Mouse (Mus musculus): Measurements from ENCODE around the gene Hist1h2bm. TPM values are rescaled to one million over a fixed set of nuclear protein-coding genes. Genes with fewer than 3 reads are reported as not detected.

The Hist1h2bm gene
- total RNA-seq, 2 experiments from 2014 or later, result 8.6 to 12.7 TPM

DNA sequence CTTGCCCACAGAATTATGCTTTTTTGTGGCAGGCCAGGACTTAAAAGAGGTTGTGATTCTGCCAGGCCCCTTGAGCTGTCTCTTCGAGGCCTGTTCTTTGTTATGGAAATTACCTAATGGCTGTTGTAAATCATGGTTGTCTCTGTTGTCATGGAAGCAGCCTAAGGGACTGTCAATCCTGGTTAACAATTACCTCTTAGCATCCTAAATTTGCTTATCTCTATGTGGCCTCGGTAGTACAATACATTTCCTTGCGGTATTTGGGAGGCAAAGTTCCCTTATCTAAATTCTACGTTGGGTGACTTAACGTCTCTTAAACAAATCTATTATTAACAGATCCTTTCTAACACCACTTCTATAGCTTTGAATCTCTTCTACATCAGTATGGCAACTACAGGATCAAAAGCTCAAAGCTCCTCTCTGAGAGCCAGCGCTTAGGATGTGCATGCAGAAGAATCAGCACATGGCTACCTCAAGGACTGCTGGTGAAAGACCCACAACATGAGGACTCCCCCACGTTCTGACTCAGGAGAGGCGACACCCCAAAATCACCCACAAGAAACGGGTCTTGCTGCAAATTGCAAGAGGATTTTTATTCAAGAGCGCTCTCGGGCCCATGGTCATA lies 6.2 kb downstream of the Hist1h2bm start:
- no peak for DNase-seq (ENCODE audit: low spot score in 2 of 2)

DNA sequence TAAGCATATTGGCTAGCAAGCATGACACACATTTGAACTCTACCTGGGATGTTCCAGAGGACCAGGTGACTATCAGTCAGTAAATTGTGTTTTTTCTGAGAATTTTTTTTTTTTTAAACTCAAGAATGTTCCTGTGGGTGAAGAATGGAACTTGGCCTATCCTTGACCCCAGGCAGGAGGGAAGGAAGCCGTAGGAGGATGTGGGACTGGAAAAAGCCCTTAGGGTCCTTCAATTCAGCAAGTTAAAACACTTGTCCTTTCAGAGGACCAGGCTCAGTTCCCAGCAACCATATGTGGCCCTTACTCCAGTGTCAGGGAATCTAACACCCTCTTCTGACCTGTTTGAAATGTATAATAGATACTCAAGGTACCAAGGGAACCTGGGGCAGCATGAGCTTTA lies 7.7 kb downstream of the Hist1h2bm start:
- no peak for DNase-seq (ENCODE audit: low spot score in 2 of 2)

DNA sequence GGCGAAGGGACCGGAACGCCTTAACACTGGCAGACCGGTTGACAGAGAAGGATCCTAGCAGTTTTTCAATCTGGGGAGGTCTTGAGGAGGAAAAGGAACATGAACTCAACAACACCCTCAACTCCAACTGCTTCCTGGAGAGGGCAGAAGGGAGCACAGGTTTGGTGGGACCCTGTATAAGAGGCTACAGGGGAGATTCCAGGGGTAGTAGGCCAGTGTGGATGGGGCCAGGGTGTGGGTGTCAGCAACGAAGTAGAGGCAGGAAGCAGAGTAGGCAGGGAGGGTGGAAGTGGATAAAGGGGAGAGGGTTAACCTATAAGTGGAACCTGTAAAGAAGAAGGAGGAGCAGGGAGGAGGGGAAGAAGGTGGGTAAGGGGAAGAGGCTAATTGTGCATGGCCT lies 11.6 kb downstream of the Hist1h2bm start:
- no peak for DNase-seq (ENCODE audit: low spot score in 2 of 2)

DNA sequence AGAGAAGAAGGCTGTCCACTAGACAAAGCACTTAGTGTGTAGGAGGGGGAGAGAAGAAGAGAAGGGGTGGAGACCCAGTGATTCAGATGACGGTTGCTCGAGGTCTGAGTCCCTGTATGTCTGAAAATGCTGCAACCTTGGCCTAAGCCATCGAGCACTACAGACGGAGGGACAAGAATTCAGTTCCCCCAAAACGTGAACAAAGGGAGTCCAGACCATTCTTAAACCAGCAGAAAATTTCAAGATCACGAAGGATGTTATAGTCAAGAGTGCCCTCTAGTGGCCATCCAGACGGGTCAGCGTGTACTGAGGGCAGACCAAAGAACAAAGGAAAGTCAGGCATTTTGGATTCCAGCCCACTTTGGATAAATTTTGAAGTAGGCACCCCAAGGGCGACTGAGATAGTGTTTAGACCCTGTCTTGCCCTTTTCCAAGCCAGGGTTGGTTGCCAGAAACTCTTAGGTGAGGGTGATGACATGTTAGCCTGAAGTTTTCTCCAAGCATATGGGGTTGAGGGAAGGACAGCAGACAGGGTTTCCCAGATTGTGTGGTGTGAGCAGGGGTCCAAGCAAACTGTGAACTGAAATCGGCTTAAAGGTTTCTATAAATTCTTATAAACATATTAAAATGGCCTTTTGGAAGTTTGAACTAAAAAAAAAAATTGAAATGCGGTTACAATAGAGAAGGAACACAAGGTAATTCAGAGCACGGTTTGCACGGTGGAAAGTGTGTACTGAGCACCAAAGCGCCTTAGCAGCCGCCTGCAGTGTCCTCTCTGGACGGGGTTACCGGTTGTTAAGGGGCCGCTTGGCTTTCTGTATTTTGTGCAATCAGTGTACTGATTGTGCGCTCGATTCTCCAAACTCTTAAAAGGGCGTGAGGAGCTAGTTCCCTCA lies 12.4 kb downstream of the Hist1h2bm start:
- DNase-seq (ENCODE audit: low spot score in 2 of 2), result peak; percentile 77 to 87

DNA sequence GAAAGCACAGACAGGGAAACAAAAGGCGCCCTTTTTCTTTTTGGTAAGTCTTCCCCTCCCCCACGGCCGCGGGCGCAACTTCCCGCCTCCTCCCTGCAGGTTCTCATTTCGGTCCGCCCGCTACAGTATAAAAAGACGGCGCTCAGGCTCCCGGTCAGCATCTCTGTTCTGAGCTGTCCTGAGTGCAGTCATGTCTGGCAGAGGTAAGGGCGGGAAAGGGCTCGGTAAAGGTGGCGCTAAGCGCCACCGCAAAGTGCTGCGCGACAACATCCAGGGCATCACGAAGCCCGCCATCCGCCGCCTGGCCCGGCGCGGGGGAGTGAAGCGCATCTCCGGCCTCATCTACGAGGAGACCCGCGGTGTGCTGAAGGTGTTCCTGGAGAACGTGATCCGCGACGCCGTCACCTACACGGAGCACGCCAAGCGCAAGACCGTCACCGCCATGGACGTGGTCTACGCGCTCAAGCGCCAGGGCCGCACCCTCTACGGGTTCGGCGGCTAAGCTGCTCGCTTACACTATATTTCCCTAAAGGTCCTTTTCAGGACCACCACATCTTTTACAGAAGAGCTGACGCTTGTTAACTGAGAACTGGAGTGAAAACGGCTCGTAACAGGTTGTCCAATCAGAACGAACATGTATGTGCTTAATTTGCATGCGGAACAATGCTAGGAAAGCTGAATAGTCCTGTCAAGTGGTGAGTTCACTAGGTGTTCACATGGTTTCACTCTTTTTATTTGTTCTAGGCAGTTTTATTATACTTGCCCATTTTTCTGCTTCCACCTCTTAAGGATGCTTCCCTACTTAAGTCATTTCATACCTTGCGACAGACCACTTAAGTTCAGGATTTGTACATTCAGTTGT lies 13.3 kb downstream of the Hist1h2bm start, which contains the start of gene Hist1h4j:
Gene Hist1h4j, plus strand, starts transcription at position 159 of the 862 bp plus-strand sequence.
- peak; percentile 68 to 76 for DNase-seq (ENCODE audit: low spot score in 2 of 2)

DNA sequence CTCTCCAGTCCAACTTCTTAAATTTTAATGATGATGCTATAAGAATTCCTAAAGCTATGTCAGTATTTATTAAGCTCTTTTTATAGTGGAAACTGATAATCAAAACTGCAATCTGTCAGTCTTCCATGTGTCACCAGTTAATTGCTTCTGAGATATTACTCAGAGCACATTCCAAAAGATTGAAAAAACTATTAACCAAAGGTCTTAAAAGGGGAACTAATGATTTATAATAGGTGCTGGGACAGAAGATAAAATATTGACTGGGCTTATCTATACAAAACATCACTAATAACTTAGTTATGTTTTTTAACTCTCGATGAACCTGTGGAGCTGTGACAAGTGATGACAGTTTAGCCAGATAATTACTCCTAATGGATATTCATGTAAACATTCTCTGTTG lies 23.2 kb downstream of the Hist1h2bm start:
- no peak for DNase-seq (ENCODE audit: low spot score in 2 of 2)

DNA sequence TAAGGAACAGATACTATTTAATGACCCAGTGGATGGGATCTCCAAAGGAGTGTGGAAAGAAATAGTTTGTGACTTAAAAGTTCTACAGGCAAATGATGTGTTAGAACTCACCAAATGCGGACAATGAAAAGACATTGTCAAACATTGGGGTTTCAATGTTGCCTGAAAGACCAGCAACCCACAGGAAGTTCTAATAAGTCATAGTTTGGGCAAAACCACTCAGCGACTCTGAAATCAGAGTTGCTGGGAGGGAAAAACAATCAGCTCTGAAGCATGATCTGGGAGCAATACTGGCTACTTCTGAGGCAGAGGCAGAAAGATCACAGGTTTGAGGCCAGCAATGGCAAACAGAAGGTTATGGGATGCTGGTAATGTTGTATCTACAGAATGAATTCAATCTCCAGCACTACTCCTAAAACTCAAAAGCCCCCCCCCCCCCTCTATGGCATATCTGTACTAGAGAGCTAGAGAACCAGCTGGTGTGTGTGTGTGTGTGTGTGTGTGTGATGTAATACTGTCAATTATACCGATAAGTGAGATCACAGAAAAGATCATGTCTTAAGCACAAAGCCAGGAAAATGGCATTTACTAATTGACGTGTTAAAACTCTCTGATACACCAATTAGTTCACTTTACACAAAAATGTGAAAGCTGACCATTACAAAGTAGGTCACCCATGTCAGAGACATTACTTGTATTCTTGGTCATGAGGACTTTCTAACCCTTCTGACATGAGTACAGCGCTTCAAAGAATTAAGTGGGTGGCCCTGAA lies 27.7 kb downstream of the Hist1h2bm start:
- DNase-seq (ENCODE audit: low spot score in 2 of 2), result no peak

DNA sequence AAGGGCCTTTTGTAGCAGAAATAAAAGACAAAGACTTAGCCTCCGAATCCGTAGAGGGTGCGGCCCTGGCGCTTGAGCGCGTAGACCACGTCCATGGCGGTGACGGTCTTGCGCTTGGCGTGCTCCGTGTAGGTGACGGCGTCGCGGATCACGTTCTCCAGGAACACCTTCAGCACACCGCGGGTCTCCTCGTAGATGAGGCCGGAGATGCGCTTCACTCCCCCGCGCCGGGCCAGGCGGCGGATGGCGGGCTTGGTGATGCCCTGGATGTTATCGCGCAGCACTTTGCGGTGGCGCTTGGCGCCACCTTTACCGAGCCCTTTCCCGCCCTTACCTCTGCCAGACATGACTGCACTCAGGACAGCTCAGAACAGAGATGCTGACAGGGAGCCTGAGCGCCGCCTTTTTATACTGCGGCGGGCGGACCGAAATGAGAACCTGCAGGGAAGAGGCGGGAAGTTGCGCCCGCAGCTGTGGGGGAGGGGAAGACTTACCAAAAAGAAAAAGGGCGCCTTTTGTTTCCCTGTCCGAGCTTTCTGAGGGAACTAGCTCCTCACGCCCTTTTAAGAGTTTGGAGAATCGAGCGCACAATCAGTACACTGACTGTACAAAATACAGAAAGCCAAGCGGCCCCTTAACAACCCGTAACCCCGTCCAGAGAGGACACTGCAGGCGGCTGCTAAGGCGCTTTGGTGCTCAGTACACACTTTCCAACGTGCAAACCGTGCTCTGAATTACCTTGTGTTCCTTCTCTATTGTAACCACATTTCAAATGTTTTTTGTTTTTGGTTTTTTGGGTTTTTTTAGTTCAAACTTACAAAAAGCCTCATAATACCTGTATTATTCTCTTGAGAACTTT lies 28.5 kb downstream of the Hist1h2bm start, which contains the start of gene Hist1h4k:
Gene Hist1h4k, minus strand, starts transcription at position 347 of the 859 bp plus-strand sequence.
- DNase-seq (ENCODE audit: low spot score in 2 of 2), result peak; percentile 89 to 92

DNA sequence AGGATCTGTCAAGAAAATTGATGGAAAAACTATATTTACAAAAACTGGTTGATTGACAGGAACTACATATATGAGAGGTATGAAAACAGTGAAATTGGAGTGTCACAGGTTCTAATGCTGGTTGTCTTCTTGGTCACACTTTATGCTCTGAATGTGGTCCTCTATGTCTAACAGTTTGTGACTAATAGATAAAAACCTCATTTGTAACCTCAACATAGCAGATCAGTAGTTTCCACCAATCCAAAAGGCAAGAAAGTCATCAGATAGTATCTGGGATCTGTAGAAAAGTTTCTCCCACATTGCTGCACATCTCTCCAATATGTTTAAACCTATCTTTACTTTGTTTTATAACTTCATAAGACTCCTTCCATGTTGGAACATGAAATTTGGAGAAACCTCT lies 29.6 kb downstream of the Hist1h2bm start:
- no peak for DNase-seq (ENCODE audit: low spot score in 2 of 2)

DNA sequence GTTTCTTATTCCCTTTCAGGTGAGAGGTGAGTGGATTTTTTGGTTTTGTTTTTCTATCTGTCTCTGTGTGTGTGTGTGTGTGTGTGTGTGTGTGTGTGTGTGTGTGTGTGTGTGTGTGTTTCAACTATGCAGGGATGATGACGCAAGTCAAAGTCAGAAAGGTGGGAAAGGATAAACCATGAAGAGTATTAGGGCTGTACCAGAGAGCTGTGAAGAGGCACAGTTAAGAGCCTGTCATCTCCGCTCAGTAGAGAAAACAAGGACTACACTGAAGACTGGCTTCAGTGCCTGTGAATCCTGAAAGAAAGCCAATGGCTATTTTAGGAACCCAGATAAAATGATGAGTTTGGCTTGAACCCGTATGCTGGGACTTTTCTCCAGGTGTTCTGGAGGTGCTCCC lies 30.0 kb downstream of the Hist1h2bm start:
- no peak for DNase-seq (ENCODE audit: low spot score in 2 of 2)

DNA sequence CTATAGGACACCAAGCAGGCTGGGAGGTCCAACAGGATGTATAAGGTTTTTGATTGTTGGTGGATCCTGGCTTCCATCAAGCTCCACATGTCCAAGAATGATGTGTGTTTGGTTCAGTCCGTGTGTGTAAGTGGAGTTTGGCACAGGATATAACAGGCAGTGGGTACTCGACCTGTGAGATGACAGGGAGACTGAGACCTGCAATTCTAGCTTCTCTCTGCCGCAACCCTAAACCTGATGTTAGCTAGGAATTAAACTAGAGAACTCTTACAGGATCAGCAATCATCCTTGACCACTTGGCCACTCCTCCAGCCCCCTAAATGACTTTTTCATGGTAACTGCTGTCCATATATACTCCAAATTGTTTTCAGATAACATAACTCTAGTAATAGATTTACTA lies 30.5 kb downstream of the Hist1h2bm start:
- DNase-seq (ENCODE audit: low spot score in 2 of 2), result no peak

DNA sequence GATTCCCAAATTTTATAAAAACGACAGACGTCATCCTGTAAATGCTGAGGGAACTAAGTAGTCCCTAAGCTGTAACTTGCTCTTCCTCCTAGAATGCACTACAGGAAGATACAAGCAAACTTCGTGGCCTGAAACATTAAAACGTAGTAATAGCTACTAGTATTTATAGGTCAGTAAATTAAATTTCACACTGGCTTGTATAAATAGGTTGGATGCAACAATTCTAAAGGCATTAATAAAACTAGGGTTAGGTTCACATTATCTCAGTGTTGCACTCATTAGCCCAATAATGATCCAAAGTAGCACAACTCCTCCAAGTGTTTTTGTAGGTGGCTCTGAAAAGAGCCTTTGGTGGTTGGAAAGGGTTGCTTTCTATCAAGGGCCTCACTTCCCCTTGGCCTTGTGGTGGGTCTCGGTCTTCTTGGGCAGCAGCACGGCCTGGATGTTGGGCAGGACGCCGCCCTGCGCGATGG lies 31.2 kb downstream of the Hist1h2bm start:
- DNase-seq (ENCODE audit: low spot score in 2 of 2), result no peak

DNA sequence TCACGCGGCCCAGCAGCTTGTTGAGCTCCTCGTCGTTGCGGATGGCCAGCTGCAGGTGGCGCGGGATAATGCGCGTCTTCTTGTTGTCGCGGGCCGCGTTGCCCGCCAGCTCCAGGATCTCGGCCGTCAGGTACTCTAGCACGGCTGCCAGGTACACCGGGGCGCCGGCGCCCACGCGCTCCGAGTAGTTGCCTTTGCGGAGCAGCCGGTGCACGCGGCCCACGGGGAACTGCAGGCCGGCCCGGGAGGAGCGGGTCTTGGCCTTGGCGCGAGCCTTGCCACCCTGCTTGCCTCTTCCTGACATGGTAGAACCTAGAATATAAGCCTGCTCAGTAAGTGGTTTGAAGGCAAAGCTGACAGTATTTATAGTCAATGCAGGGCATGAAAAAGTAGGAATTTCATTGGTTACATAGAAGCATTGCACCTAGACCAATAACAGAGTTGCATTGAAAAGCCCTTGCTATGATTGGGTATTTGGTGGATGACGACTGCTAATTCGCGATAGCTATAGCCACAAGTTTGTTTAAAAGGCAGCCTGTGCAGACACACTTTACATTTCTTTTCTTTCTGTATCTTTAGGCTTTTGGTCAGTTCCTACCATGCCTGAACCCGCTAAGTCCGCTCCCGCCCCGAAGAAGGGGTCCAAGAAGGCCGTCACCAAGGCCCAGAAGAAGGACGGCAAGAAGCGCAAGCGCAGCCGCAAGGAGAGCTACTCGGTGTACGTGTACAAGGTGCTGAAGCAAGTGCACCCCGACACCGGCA lies 31.9 kb downstream of the Hist1h2bm start, which contains the start of the genes Hist1h2ak and Hist1h2bn:
Gene Hist1h2ak, minus strand, starts transcription at position 304 of the 762 bp plus-strand sequence.
Gene Hist1h2bn, plus strand, starts transcription at position 600 of the 762 bp plus-strand sequence.
- peak; percentile 51 to 90 for DNase-seq (ENCODE audit: low spot score in 2 of 2)

DNA sequence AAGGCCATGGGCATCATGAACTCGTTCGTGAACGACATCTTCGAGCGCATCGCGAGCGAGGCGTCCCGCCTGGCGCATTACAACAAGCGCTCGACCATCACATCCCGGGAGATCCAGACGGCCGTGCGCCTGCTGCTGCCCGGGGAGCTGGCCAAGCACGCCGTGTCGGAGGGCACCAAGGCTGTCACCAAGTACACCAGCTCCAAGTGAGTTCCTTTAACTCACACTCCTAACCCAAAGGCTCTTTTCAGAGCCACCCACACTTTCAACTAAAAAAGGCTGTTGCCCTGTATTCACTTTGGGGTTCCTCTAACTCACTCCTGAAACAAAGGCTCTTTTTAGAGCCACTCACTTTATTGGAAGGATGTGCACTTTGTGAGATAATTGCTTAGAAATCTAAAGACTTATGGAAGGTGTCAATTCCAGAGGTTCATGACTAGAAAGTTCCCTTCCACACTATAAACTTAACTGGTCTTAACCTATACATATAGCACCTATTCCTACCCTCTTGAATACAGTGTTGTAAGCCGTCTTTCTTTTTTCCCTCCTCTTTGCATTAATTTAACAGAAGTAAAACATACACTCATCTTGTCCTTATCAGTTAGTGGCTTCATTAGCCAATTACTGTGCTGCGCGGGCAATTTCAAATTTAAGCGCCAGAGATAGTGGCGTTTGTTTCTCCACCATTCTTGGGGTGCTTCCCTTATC lies 32.6 kb downstream of the Hist1h2bm start:
- peak in 1 of 2 experiments; percentile 22 for DNase-seq (ENCODE audit: low spot score in 2 of 2)

DNA sequence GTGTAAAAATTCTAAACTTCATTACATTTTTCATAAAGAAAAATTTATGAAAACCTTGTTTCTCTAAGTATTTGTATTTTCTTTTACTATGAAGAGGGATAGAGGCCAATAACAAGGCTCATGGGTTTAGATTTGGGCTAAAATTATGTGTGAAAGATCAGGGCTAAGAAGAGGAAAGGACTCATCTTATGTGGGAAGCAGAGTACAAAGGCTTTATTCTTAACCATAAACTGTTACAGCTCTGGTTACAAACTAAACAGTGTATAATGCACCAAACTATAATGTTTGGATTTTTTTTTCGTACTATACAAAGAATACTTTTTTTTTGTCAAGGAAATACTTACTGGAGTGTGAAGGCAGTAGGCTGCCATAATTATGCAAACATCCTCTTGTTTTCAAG lies 33.9 kb downstream of the Hist1h2bm start:
- no peak for DNase-seq (ENCODE audit: low spot score in 2 of 2)

All from layer of hippocampus, postnatal 14 days (tissue).